Mouse (Mus musculus) embryo, embryonic 11 days (tissue): ENCODE results near the gene Fut8.
"Not testable (repeated sequence)": the region's sequence is repeated elsewhere in the genome, so short reads cannot be mapped to it uniquely, and the experiment has no call there.

ENCODE experiments used
- DNase-seq: peaks from one replicate; pipeline ENCODE4 v3.0.0-alpha.2; 2015

Fut8 gene

GRCm38 (mm10) chr12:77505431-77505830, 267.5 kb downstream of the Fut8 start:
- DNase-seq, result no peak

GRCm38 (mm10) chr12:77507770-77508169, 269.8 kb downstream of the Fut8 start:
- no peak for DNase-seq

GRCm38 (mm10) chr12:77510758-77511157, 272.8 kb downstream of the Fut8 start:
- no peak for DNase-seq

GRCm38 (mm10) chr12:77511206-77511605, 273.3 kb downstream of the Fut8 start:
- DNase-seq, result no peak

- no peak for DNase-seq
Measured at GRCm38 (mm10) chr12:77511631-77512030, 273.7 kb downstream of the Fut8 start.

GRCm38 (mm10) chr12:77516805-77517204, 278.9 kb downstream of the Fut8 start:
- no peak for DNase-seq

GRCm38 (mm10) chr12:77517691-77518090, 279.8 kb downstream of the Fut8 start:
- no peak for DNase-seq

GRCm38 (mm10) chr12:77519534-77520102, 281.7 kb downstream of the Fut8 start:
- DNase-seq, result no peak

- not testable (repeated sequence) for DNase-seq
Measured at GRCm38 (mm10) chr12:77524014-77524413, 286.1 kb downstream of the Fut8 start.
